ENCODE assay signal across 8 mouse cellular contexts in genomic region chr7:112865739-112866138, GRCm38 (mm10).
DNase-seq lines count a peak whose midpoint lies in the region; TF ChIP-seq lines count a peak whose summit lies in the region.

No protein-coding gene starts in this region.

- DNase-seq in spleen, adult 2 months (ENCODE audit: low read depth in 1 of 2, low spot score in 2 of 2), result no peak
- DNase-seq in spleen, postnatal 4 days (ENCODE audit: low spot score in 2 of 2), result no peak
- peak; percentile 70 for DNase-seq in adrenal gland, adult 2 months
- DNase-seq in embryo, embryonic 11 days, result peak; percentile 72
- DNase-seq in heart, postnatal 10 days, result peak; percentile 77 to 84
- peak; percentile 46 to 71 for DNase-seq in left cerebral cortex, postnatal 25 days (ENCODE audit: low spot score in 2 of 2)
- peak; percentile 85 for DNase-seq in retina, postnatal 1 day
- no peak for DNase-seq in spleen, adult 12 weeks (ENCODE audit: low spot score)

- intact Hi-C loops in heart, postnatal 10 days (cut with DNase I), result loop anchor here (2.0 to 5.0 kb wide), 2 partner anchors 181 to 303 kb away; no protein-coding TSS in a partner anchor
- intact Hi-C loops in left cerebral cortex, postnatal 25 days (cut with DNase I), result loop anchor here (1.0 to 5.0 kb wide), 2 partner anchors 183 to 396 kb away; no protein-coding TSS in a partner anchor

- no peak overlapping the region for H3K4me3 ChIP-seq in spleen, adult 2 months (ENCODE audit: extremely low read depth, insufficient read depth, insufficient read length)

- no peaks in the 10 kb centered on the region for H3K36me3 ChIP-seq in spleen, adult 2 months (ENCODE audit: control insufficient read depth, insufficient read depth, low read length)

- no peaks in the 10 kb centered on the region for H3K4me1 ChIP-seq in spleen, adult 2 months (ENCODE audit: control insufficient read depth, insufficient read depth, insufficient read length)

- TF ChIP-seq POLR2A in spleen, adult 2 months (IDR thresholded peaks at IDR 0.05; ENCODE audit: low read depth, low read length), result no peak

- H3K27ac ChIP-seq in spleen, adult 2 months (ENCODE audit: insufficient read depth, low read length), result no peak overlapping the region

- no peaks in the 10 kb centered on the region for H3K27me3 ChIP-seq in spleen, adult 2 months (ENCODE audit: control insufficient read depth, insufficient read depth, low read length)

- WGBS in spleen, adult 2 months, result 5% methylated on average over 2 of the region's 2 CpGs

- TF ChIP-seq CTCF in spleen, adult 2 months (IDR thresholded peaks at IDR 0.05; ENCODE audit: extremely low read depth, insufficient read depth, insufficient read length, insufficient replicate concordance), result peak; percentile 20; the same call in 1 of the 2 replicates

Comparison
In these comparisons a context has a peak if more than half of its experiments do, and no peak if none do; other contexts are left out.
1. DNase-seq: peak in adrenal gland, adult 2 months (single experiment), embryo, embryonic 11 days (single experiment), heart, postnatal 10 days (2 of 2), left cerebral cortex, postnatal 25 days (2 of 2) and retina, postnatal 1 day (single experiment); none in spleen, adult 2 months (0 of 2), spleen, postnatal 4 days (0 of 2) and spleen, adult 12 weeks (single experiment).